Mouse (Mus musculus): Measurements from ENCODE around the gene Plekha1. TPM values are rescaled to one million over a fixed set of nuclear protein-coding genes. Genes with fewer than 3 reads are reported as not detected.

The Plekha1 gene
- total RNA-seq, 2 experiments from 2014 or later: 27.6 to 29.3 TPM

- no peak for DNase-seq (ENCODE audit: low spot score)
Observed at GRCm38 (mm10) chr7:130951004-130951403, 85.4 kb downstream of the Plekha1 start.

DNA sequence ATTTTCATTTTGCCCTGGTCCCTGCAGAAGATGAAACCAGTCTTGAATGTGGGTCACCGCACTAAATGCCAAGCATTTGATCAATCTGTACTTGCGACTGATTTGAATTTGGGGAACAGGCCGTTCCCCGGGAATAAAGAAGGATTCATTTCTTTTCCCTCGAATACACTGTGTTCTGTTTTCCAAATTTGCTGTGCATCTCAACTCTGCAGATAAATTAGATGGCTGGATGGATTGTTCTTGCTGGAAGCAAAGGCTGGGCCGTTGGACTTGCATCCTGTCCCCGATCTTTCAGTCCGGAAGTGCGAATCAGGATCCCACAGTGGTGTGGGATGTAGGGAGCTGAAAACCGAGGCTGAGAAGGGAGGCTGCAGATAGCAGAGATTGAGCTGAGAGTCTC is 87.8 kb downstream of the Plekha1 start:
- no peak for DNase-seq (ENCODE audit: low spot score)

- DNase-seq (ENCODE audit: low spot score): no peak
Observed at GRCm38 (mm10) chr7:130954177-130954601, 88.6 kb downstream of the Plekha1 start.

DNA sequence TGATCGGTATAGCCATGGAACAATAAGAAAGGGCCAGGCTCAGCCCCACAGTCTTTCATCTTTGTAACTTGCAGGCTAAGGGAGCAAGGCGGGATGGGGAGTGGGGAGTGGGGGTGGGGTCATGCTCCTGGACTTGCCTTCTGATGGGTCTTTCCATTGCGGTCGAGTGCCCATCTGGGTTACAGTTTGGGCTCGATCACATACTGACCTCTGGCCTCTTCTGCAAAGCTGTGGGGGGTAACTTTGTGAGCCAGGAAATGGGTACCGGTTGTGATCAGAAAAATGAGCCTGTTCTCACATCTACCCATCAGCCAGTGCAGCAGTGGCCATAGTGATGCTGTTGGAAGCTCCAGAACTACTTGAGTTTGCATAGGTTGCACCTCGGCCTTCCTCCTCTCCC is 93.0 kb downstream of the Plekha1 start:
- DNase-seq (ENCODE audit: low spot score): no peak

- peak; percentile 92 for DNase-seq (ENCODE audit: low spot score)
Observed at GRCm38 (mm10) chr7:130959868-130960267, 94.3 kb downstream of the Plekha1 start.

- DNase-seq (ENCODE audit: low spot score): no peak
Observed at GRCm38 (mm10) chr7:130961429-130961828, 95.9 kb downstream of the Plekha1 start.

Small RNAs within 50 kb of the gene (microRNA-seq; reads per million reads assigned to microRNA genes)
- not detected for gene Mir7061

Other genes starting within 250 kb of the Plekha1 start
- gene Btbd16, start 91.7 kb upstream of the Plekha1 start, total RNA-seq (2021): not detected
- 10 to 100 TPM; 34.2 to 42.4 TPM for gene Htra1, start 70.4 kb downstream of the Plekha1 start, total RNA-seq (2021)
- not detected for gene Dmbt1, start 166.3 kb downstream of the Plekha1 start, total RNA-seq (2021)

Data from gastrocnemius, adult 18-20 months (tissue).